Mouse (Mus musculus) forelimb bud, embryonic 11.5 days (tissue): ENCODE measurements around the gene Tubgcp2.

ENCODE experiments used
- DNase-seq: peaks from one replicate; pipeline ENCODE4 v3.0.0-alpha.2; 2012; ENCODE audit warnings: low read depth, low spot score

The Tubgcp2 gene

DNA sequence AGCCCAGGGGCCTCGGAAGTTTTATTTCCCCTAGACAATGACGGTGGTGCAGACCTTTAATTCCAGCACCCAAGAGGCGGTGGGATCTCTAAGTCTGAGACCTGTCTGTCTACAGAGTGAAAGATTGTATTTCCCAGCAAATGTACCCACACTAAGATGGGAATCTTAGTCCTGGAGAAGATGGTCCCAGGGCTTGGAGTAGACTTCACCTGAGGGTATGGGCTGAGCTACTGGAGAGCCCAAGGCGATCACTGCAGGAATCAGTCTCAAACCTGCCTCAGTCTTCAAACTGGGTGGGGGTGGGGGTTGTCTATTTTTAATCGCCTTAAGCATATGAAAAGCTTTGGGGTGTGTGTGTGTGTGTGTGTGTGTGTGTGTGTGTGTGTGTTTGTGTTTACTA is 90.4 kb downstream of the Tubgcp2 start:
- no peak for DNase-seq
